Mouse (Mus musculus): ENCODE data around the gene Ugt1a5. TPM values are rescaled to one million over a fixed set of nuclear protein-coding genes. Genes with fewer than 3 reads are reported as not detected.
A peak's percentile ranks its signal among the peaks of the same experiment; 100 is the strongest.
"Not testable (repeated sequence)": the region's sequence is repeated elsewhere in the genome, so short reads cannot be mapped to it uniquely, and the experiment has no call there.

Ugt1a5 gene
- polyA plus RNA-seq, 1 experiment from 2014 or later: not detected

DNA sequence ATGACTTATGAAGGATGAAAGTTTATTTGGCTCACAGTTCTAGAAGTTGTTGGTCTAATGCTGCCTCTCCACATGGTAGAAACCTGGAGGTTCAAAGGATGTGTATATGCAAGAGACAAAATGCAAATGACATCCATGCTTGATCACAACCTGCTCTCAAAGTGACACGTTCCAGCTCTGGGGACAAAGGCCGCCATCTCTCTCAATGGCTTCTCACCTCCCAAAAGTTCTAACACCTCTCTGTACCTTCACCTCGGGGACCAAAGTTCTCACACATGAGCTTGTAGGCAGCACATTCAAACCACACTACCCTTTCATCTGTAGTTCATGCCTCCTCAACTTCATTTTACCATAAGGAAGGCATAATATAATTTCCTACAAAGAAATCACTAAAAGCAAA lies 51.8 kb downstream of the Ugt1a5 start:
- ATAC-seq (ENCODE audit: low FRiP score): no peak

DNA sequence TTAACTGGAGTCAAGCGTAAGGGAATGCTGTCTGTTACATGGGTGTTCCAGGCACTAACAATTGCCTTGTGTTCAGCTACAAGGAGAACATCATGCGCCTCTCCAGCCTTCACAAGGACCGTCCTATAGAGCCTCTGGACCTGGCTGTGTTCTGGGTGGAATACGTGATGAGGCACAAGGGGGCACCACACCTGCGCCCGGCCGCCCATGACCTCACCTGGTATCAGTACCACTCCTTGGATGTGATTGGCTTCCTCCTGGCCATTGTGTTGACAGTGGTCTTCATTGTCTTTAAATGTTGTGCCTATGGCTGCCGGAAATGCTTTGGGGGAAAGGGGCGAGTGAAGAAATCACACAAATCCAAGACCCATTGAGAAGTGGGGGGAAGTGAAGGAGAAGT lies 52.2 kb downstream of the Ugt1a5 start:
- DNase-seq (ENCODE audit: low spot score, missing footprints): peak; percentile 72
- Histone ChIP-seq H3K27ac (ENCODE audit: low read depth, low read length) (no peak overlapping the region), H3K27me3 (ENCODE audit: control insufficient read depth, insufficient read depth, low read length) (no peaks in the 10 kb centered on the region), H3K4me3 (ENCODE audit: low read depth, low read length) (no peak overlapping the region), H3K4me1 (ENCODE audit: control insufficient read depth, insufficient read depth, low read length) (no peaks in the 10 kb centered on the region), H3K36me3 (ENCODE audit: control insufficient read depth, insufficient read depth, low read length) (no peaks in the 10 kb centered on the region), H3K4me2 (no peak overlapping the region), H3K9me3 (ENCODE audit: control insufficient read depth, low read length) (peaks cover 46% of the 10 kb centered on the region), H3K9ac (ENCODE audit: low read length) (no peak overlapping the region)
- ATAC-seq (ENCODE audit: low FRiP score): no peak
- WGBS: 74% methylated on average over 9 of the region's 9 CpGs

More for the DNA sequence above, 51.8 kb downstream of the Ugt1a5 start:
- H3K36me3 ChIP-seq (ENCODE audit: control insufficient read depth, insufficient read depth, low read length): no peaks in the 10 kb centered on the region
- H3K4me2 ChIP-seq: no peak overlapping the region
- WGBS: 43% methylated on average over 3 of the region's 3 CpGs
- peak; percentile 51 for DNase-seq (ENCODE audit: low spot score, missing footprints)
- H3K27ac ChIP-seq (ENCODE audit: low read depth, low read length): no peak overlapping the region
- peaks cover 50% of the 10 kb centered on the region for H3K9me3 ChIP-seq (ENCODE audit: control insufficient read depth, low read length)
- no peak overlapping the region for H3K4me3 ChIP-seq (ENCODE audit: low read depth, low read length)
- no peaks in the 10 kb centered on the region for H3K27me3 ChIP-seq (ENCODE audit: control insufficient read depth, insufficient read depth, low read length)
- no peaks in the 10 kb centered on the region for H3K4me1 ChIP-seq (ENCODE audit: control insufficient read depth, insufficient read depth, low read length)
- no peak overlapping the region for H3K9ac ChIP-seq (ENCODE audit: low read length)

DNA sequence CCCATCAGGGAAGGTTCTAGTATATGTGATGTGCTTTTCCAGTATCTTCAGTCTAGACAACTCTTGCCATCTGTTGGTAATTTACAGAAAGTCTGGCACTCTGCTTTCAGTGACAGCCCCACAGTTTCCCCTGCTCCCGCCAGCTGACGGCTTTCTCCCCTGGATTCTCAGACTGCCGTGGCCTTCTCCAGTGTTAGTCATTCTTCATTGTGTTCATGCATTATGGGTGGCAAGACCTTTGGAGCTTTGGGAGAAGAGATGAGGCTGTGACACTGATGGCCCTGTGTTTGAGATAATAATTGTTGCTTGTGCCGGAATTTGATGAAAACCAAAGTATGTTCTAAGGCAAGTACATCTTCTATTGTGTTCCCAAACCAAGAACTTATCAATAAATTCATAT lies 52.8 kb downstream of the Ugt1a5 start:
- H3K4me3 ChIP-seq (ENCODE audit: low read depth, low read length): no peak overlapping the region
- H3K27ac ChIP-seq (ENCODE audit: low read depth, low read length): no peak overlapping the region
- ATAC-seq (ENCODE audit: low FRiP score) (no peak), DNase-seq (ENCODE audit: low spot score, missing footprints) (peak; percentile 81)
- no peaks in the 10 kb centered on the region for H3K27me3 ChIP-seq (ENCODE audit: control insufficient read depth, insufficient read depth, low read length)
- WGBS: 49% methylated on average over 4 of the region's 4 CpGs
- no peak overlapping the region for H3K9ac ChIP-seq (ENCODE audit: low read length)
- no peaks in the 10 kb centered on the region for H3K36me3 ChIP-seq (ENCODE audit: control insufficient read depth, insufficient read depth, low read length)
- H3K4me2 ChIP-seq: no peak overlapping the region
- no peaks in the 10 kb centered on the region for H3K4me1 ChIP-seq (ENCODE audit: control insufficient read depth, insufficient read depth, low read length)
- H3K9me3 ChIP-seq (ENCODE audit: control insufficient read depth, low read length): peaks cover 40% of the 10 kb centered on the region

DNA sequence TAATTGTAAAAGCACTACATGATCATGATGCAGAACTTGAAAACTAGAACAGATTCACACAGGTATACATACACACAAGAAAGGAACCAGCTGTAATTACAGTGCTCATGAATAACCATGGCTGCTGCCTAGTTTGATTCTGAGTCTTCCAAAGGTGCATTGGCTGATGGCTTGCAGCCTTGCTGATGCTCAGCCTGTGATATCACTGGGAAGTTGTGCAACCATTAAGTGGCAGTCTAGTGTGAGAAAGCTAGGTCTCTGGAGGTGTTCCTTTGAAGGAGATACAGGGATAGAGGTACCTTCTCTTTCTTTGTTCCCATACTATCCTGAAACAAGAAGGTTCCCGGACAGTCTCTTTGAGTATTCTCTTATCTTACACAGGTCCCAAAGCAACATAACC lies 53.2 kb downstream of the Ugt1a5 start:
- Histone ChIP-seq H3K36me3 (ENCODE audit: control insufficient read depth, insufficient read depth, low read length) (no peaks in the 10 kb centered on the region), H3K27me3 (ENCODE audit: control insufficient read depth, insufficient read depth, low read length) (no peaks in the 10 kb centered on the region), H3K27ac (ENCODE audit: low read depth, low read length) (no peak overlapping the region), H3K4me3 (ENCODE audit: low read depth, low read length) (no peak overlapping the region), H3K4me1 (ENCODE audit: control insufficient read depth, insufficient read depth, low read length) (no peaks in the 10 kb centered on the region), H3K9me3 (ENCODE audit: control insufficient read depth, low read length) (peaks cover 36% of the 10 kb centered on the region), H3K4me2 (no peak overlapping the region), H3K9ac (ENCODE audit: low read length) (no peak overlapping the region)
- ATAC-seq (ENCODE audit: low FRiP score): no peak
- 16% methylated on average over 1 of the region's 1 CpGs for WGBS
- DNase-seq (ENCODE audit: low spot score, missing footprints): peak; percentile 81

DNA sequence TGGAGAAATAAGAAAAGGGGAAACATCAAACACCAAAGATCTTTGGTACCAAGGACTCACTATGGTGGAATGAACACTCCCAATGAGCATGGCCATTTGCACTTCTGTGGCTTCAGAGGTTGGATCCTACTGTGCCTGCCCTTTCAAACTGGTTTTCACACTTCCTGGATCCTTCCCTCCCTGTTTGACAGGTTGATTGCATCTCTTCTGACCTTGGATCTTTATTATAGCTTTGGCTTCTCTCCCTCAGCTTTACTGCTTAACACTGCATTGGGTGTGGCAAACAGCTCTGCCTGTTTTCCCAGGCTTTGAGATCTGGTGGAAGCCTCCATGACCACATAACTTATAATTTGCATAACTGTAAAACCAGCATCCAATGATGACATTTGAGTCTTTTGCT lies 54.5 kb downstream of the Ugt1a5 start:
- Histone ChIP-seq H3K27me3 (ENCODE audit: control insufficient read depth, insufficient read depth, low read length) (no peaks in the 10 kb centered on the region), H3K4me1 (ENCODE audit: control insufficient read depth, insufficient read depth, low read length) (no peaks in the 10 kb centered on the region), H3K36me3 (ENCODE audit: control insufficient read depth, insufficient read depth, low read length) (no peaks in the 10 kb centered on the region), H3K9me3 (ENCODE audit: control insufficient read depth, low read length) (peaks cover 26% of the 10 kb centered on the region), H3K4me2 (no peak overlapping the region), H3K9ac (ENCODE audit: low read length) (no peak overlapping the region), H3K4me3 (ENCODE audit: low read depth, low read length) (no peak overlapping the region), H3K27ac (ENCODE audit: low read depth, low read length) (no peak overlapping the region)
- no peak for ATAC-seq (ENCODE audit: low FRiP score)
- peak; percentile 85 for DNase-seq (ENCODE audit: low spot score, missing footprints)

DNA sequence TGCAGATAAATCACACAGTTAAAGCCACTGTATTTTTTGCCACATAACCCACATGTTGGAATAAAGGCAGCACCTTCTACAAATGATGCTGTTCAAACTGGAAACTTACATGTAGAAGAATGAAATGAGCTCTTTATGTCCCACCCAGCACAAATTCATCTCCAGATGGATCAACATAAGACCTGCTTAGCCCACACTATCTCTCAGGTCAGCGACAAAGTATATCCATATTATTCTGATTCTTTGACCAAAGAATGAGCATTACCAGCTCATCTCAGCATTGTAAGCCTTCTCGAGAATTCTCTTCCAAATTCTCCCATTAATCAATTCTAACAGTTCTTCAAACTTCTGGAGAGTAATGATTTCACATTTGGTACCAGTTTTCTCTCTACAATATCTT lies 56.4 kb downstream of the Ugt1a5 start:
- ATAC-seq (ENCODE audit: low FRiP score) (no peak), DNase-seq (ENCODE audit: low spot score, missing footprints) (peak; percentile 80)
- Histone ChIP-seq H3K36me3 (ENCODE audit: control insufficient read depth, insufficient read depth, low read length) (no peaks in the 10 kb centered on the region), H3K27me3 (ENCODE audit: control insufficient read depth, insufficient read depth, low read length) (no peaks in the 10 kb centered on the region), H3K9ac (ENCODE audit: low read length) (no peak overlapping the region), H3K4me3 (ENCODE audit: low read depth, low read length) (no peak overlapping the region), H3K4me2 (no peak overlapping the region), H3K4me1 (ENCODE audit: control insufficient read depth, insufficient read depth, low read length) (no peaks in the 10 kb centered on the region), H3K27ac (ENCODE audit: low read depth, low read length) (no peak overlapping the region), H3K9me3 (ENCODE audit: control insufficient read depth, low read length) (peaks cover 28% of the 10 kb centered on the region)
- 54% methylated on average over 2 of the region's 2 CpGs for WGBS

DNA sequence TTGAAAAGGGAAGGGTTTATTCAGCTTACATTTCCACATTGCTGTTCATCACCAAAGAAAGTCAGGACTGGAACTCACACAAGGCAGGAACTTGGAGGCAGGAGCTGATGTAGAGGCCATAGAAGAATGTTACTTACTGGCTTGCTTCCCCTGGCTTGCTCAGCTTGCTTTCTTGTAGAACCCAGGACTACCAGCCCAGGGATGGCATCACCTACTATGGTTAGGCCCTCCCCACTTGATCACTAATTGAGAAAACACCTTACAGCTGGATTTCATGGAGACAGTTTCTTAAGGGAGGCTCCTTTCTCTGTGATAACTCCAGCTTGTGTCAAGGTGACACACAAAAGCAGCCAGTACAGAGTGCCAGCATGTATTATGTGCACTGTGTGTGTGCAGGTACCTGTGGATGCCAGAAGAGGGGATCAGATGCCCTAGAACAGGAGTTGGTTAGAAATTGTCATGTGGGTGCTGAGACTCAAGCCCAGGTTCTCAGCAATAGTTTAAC lies 57.3 kb downstream of the Ugt1a5 start:
- not testable (repeated sequence) for ATAC-seq (ENCODE audit: low FRiP score); H3K27ac ChIP-seq (ENCODE audit: low read depth, low read length); H3K9ac ChIP-seq (ENCODE audit: low read length); H3K36me3 ChIP-seq (ENCODE audit: control insufficient read depth, insufficient read depth, low read length); H3K4me3 ChIP-seq (ENCODE audit: low read depth, low read length); H3K4me2 ChIP-seq; H3K4me1 ChIP-seq (ENCODE audit: control insufficient read depth, insufficient read depth, low read length); H3K27me3 ChIP-seq (ENCODE audit: control insufficient read depth, insufficient read depth, low read length)
- peak; percentile 73 for DNase-seq (ENCODE audit: low spot score, missing footprints)
- H3K9me3 ChIP-seq (ENCODE audit: control insufficient read depth, low read length): peaks cover 32% of the 10 kb centered on the region

DNA sequence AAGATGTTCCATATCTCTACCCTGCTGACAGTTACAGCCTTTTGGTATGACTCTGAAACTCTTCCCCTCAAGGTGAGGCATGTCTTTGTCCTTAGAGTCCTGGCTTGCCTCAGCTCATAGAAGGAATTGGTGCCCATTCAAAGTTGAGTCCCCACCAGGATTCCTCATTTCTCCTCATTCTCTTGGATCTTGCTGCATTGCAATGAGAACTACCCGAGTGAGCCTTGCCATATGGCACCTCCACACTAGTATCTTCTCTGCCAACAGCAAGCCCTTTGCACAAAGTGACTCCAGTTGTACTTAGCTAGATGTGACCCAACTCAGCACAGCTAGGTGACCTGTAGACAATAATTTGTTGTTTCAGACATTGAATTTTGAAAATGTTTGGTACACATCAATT lies 57.8 kb downstream of the Ugt1a5 start:
- H3K27ac ChIP-seq (ENCODE audit: low read depth, low read length): no peak overlapping the region
- 61% methylated on average over 1 of the region's 1 CpGs for WGBS
- H3K27me3 ChIP-seq (ENCODE audit: control insufficient read depth, insufficient read depth, low read length): no peaks in the 10 kb centered on the region
- H3K4me2 ChIP-seq: no peak overlapping the region
- ATAC-seq (ENCODE audit: low FRiP score): no peak
- H3K36me3 ChIP-seq (ENCODE audit: control insufficient read depth, insufficient read depth, low read length): no peaks in the 10 kb centered on the region
- H3K9ac ChIP-seq (ENCODE audit: low read length): no peak overlapping the region
- no peak for DNase-seq (ENCODE audit: low spot score, missing footprints)
- H3K9me3 ChIP-seq (ENCODE audit: control insufficient read depth, low read length): peaks cover 37% of the 10 kb centered on the region
- H3K4me3 ChIP-seq (ENCODE audit: low read depth, low read length): no peak overlapping the region
- no peaks in the 10 kb centered on the region for H3K4me1 ChIP-seq (ENCODE audit: control insufficient read depth, insufficient read depth, low read length)

DNA sequence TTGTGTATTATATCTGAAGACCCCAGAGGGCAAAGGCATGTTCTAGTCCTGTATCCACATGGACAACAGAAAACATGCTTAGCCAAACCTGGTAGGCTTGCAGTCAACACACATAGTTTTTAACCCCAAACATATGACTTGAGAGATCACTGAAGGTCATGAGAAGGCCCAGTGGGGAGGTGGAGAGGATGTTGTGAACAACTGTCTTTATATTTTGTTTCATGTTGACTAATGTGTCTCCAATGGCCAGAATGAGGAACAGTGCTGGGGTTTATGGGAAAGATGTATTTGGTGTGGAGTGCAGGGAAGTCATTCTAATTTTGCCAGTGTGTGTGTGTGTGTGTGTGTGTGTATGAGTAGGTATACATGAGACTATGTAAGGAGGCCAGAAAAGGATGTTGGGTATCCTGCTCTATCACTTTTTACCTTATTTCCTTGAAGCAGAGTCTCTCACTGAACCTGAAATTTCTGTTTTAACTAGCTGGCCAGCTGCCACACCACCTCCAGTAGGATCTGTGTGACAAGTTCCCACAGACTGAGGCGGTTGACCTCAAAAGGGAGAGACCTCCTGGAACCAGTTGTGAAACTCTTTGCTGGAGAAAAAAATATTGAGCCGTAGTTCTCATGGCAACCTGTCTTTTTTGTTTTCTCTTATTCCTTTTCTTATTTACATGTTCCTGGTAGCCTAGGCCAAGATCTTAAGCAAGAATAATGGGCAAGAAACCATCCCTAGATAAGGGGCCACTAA lies 58.4 kb downstream of the Ugt1a5 start:
- Histone ChIP-seq H3K9me3 (ENCODE audit: control insufficient read depth, low read length) (peaks cover 43% of the 10 kb centered on the region), H3K36me3 (ENCODE audit: control insufficient read depth, insufficient read depth, low read length) (no peaks in the 10 kb centered on the region), H3K4me1 (ENCODE audit: control insufficient read depth, insufficient read depth, low read length) (no peaks in the 10 kb centered on the region), H3K9ac (ENCODE audit: low read length) (no peak overlapping the region), H3K4me2 (no peak overlapping the region), H3K4me3 (ENCODE audit: low read depth, low read length) (no peak overlapping the region), H3K27ac (ENCODE audit: low read depth, low read length) (no peak overlapping the region), H3K27me3 (ENCODE audit: control insufficient read depth, insufficient read depth, low read length) (no peaks in the 10 kb centered on the region)
- no peak for ATAC-seq (ENCODE audit: low FRiP score)
- DNase-seq (ENCODE audit: low spot score, missing footprints): no peak
- WGBS: 68% methylated on average over 2 of the region's 2 CpGs
